Comparison of ENCODE assay signal across 11 mouse cellular contexts in the genomic region with DNA sequence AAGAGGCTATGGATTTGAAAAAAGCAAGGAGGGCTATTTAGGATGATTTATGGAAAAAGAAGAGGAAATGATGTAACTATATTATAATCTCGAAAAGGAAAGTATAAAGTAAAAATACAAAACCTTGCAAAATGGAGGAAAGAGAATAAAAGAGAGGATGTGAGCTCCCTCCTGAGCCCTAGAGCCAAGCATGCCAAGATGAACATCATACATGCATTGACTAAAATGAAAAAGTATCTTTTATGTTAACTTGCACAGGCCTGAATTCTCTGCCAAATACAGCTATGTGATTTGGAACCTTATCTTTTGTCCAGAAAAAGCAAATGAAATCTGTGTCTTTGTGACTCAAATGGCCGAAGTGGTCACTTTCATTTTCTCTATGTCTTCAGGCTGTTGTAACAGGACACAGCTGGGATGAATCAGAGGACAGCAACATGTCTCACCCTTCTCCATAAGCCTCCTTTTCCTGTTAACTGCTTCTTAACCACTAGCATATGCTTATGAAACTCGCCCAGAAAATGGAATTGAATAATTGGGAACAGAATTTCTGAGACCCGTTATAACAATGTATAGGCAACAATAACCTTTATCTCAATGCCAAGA. TPM values are rescaled to one million over a fixed set of nuclear protein-coding genes. Genes with fewer than 3 reads are reported as not detected.
DNase-seq lines count a peak whose midpoint lies in the region; ATAC-seq and TF ChIP-seq lines count a peak whose summit lies in the region.
"Had no signal": no experiment of that assay in that cellular context is flagged by ENCODE, and none has a peak within 500 bp of the region (broad histone marks: within the 10 kb centered on the region; RNA-seq: fewer than 3 reads in every experiment).

No protein-coding gene starts in this region.

- no peaks in the 10 kb centered on the region for H3K9me3 ChIP-seq in heart, embryonic 15.5 days (replicated peaks)
- no peaks in the 10 kb centered on the region for H3K9me3 ChIP-seq in lung, embryonic 16.5 days (ENCODE audit: control insufficient read depth, low read length)
- H3K9me3 ChIP-seq in forebrain, postnatal 0 days (ENCODE audit: low read length): no peaks in the 10 kb centered on the region

- H3K9ac ChIP-seq in heart, embryonic 15.5 days: no peak overlapping the region
- H3K9ac ChIP-seq in lung, embryonic 16.5 days (ENCODE audit: low read length): no peak overlapping the region
- H3K9ac ChIP-seq in forebrain, postnatal 0 days: no peak overlapping the region
- H3K9ac ChIP-seq: hindbrain, embryonic 14.5 days; liver, embryonic 14.5 days had no signal

- no peak for TF ChIP-seq CTCF in forebrain, postnatal 0 days (IDR thresholded peaks at IDR 0.05; ENCODE audit: low read depth)

- no peak overlapping the region for H3K4me3 ChIP-seq in heart, embryonic 15.5 days
- no peak overlapping the region for H3K4me3 ChIP-seq in lung, embryonic 16.5 days (ENCODE audit: low read length)
- no peak overlapping the region for H3K4me3 ChIP-seq in forebrain, postnatal 0 days (ENCODE audit: low read depth, low read length)

- peak overlapping the region; percentile 43 for H3K4me2 ChIP-seq in heart, embryonic 15.5 days
- H3K4me2 ChIP-seq in lung, embryonic 16.5 days (ENCODE audit: low read depth, low read length): peak overlapping the region; percentile 43
- no peak overlapping the region for H3K4me2 ChIP-seq in forebrain, postnatal 0 days (ENCODE audit: low read depth)
- H3K4me2 ChIP-seq: hindbrain, embryonic 14.5 days had no signal

- 41% methylated on average over 4 of the region's 4 CpGs for WGBS in heart, embryonic 15.5 days
- WGBS in lung, embryonic 16.5 days: 40% methylated on average over 4 of the region's 4 CpGs
- 78% methylated on average over 4 of the region's 4 CpGs for WGBS in forebrain, postnatal 0 days

- H3K36me3 ChIP-seq in heart, embryonic 15.5 days: no peaks in the 10 kb centered on the region
- H3K36me3 ChIP-seq in lung, embryonic 16.5 days (ENCODE audit: control insufficient read depth, insufficient read depth, low read length): no peaks in the 10 kb centered on the region
- no peaks in the 10 kb centered on the region for H3K36me3 ChIP-seq in forebrain, postnatal 0 days (ENCODE audit: insufficient read depth)

- H3K4me1 ChIP-seq in heart, embryonic 15.5 days (replicated peaks): 0 out of 2 replicates have a peak, but pooled peaks cover 10% of the 10 kb centered on the region
- H3K4me1 ChIP-seq in lung, embryonic 16.5 days (replicated peaks; ENCODE audit: control insufficient read depth, insufficient read depth, low read length): 0 out of 2 replicates have a peak, but pooled peaks cover 4% of the 10 kb centered on the region
- no peaks in the 10 kb centered on the region for H3K4me1 ChIP-seq in forebrain, postnatal 0 days (ENCODE audit: insufficient read depth)

- peak; percentile 38 for DNase-seq in adrenal gland, postnatal 14 days
- no peak for DNase-seq in adrenal gland, adult 8-10 months
- peak; percentile 76 for DNase-seq in 416B (ENCODE audit: low read depth)
- no peak for DNase-seq in layer of hippocampus, postnatal 36 days
- DNase-seq in urinary bladder, postnatal 10 days (ENCODE audit: low spot score): no peak
- DNase-seq in forebrain, postnatal 0 days: no peak
- DNase-seq: thymus, postnatal 14 days had no signal

- H3K27me3 ChIP-seq in heart, embryonic 15.5 days: no peaks in the 10 kb centered on the region
- no peaks in the 10 kb centered on the region for H3K27me3 ChIP-seq in lung, embryonic 16.5 days (ENCODE audit: control insufficient read depth, insufficient read depth, low read depth, low read length)
- H3K27me3 ChIP-seq in forebrain, postnatal 0 days (ENCODE audit: insufficient read depth, low read length): no peaks in the 10 kb centered on the region

- H3K27ac ChIP-seq in heart, embryonic 15.5 days: peak overlapping the region; percentile 64
- peak overlapping the region; percentile 82 for H3K27ac ChIP-seq in lung, embryonic 16.5 days (ENCODE audit: low read length)
- no peak overlapping the region for H3K27ac ChIP-seq in forebrain, postnatal 0 days (ENCODE audit: low read depth, low read length)
- H3K27ac ChIP-seq: hindbrain, embryonic 14.5 days; liver, embryonic 14.5 days had no signal

- ATAC-seq in heart, embryonic 15.5 days (replicated peaks; ENCODE audit: insufficient number of reproducible peaks, insufficient read depth, low FRiP score, low read depth): no peak; the same call in 1 of the 2 replicates
- peak; percentile 93 for ATAC-seq in lung, embryonic 16.5 days (ENCODE audit: low read depth)
- no peak for ATAC-seq in forebrain, postnatal 0 days

RNA-seq across cellular contexts. Expression of gene Ch25h, which starts 29.5 kb away (rescaled TPM):
- total RNA-seq in adrenal gland, postnatal 14 days (2021): 1.4 TPM in 1 of 2 replicates, not detected in the other
- total RNA-seq in adrenal gland, adult 8-10 months (2022): 1 to 10 TPM in 3 of 4 experiments, under 1 TPM in 1; 0.64 to 3.4 (median 1.8) TPM
- 3.0 and 3.4 TPM in 2 replicates for polyA plus RNA-seq in heart, embryonic 15.5 days (2015; fragmentation: Nextera tagmentation; extraction: Ambion mirVana)
- polyA plus RNA-seq in lung, embryonic 16.5 days (2015; fragmentation: Nextera tagmentation; extraction: Ambion mirVana): 0.26 and 0.89 TPM in 2 replicates
- total RNA-seq in layer of hippocampus, postnatal 36 days (2021): 1 to 10 TPM in 1 of 2 experiments, under 1 TPM in 1; 0.50 to 1.2 TPM
- 0.38 and 0.71 TPM in 2 replicates for total RNA-seq in forebrain, postnatal 0 days (2014; rRNA removed)
- 0.62 and 0.86 TPM in 2 replicates for polyA plus RNA-seq in forebrain, postnatal 0 days (2015; fragmentation: Nextera tagmentation; extraction: Ambion mirVana)

Comparison
In these comparisons a context has a peak if more than half of its experiments do, and no peak if none do; other contexts are left out.
1. DNase-seq: peak in adrenal gland, postnatal 14 days (single experiment) and 416B (single experiment); none in adrenal gland, adult 8-10 months (single experiment), layer of hippocampus, postnatal 36 days (0 of 2), urinary bladder, postnatal 10 days (single experiment) and forebrain, postnatal 0 days (single experiment).